Mouse (Mus musculus): Measurements from ENCODE around the gene Apoc2. TPM values are rescaled to one million over a fixed set of nuclear protein-coding genes. Genes with fewer than 3 reads are reported as not detected.

Gene Apoc2
- polyA plus RNA-seq, 1 experiment from 2014 or later: 4.0 TPM

DNA sequence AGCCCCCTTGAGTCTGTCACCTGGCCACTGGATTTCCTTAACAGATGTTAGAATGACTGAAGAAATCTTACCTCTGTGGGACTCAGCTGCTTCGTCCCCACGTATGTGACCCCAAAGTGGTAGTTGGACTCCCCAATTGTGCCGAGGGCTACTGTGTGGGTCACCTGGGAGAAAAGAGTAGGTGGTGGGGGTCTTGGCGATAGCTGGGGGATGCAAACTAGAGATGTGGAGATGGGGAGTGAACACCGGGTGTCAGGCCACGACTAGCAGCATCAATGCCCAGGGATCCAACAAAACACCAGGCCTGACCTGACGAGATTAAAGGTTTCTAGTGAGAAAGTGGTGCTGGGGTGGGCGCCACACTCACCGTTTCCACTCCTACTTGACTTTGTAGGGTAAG, 35.9 kb upstream of the Apoc2 start:
- H3K36me3 ChIP-seq: peaks cover 61% of the 10 kb centered on the region
- H3K4me2 ChIP-seq: no peak overlapping the region
- no peak overlapping the region for H3K27ac ChIP-seq
- H3K27me3 ChIP-seq: no peaks in the 10 kb centered on the region
- peaks cover 24% of the 10 kb centered on the region for H3K4me1 ChIP-seq
- H3K9ac ChIP-seq: no peak overlapping the region
- WGBS: 81% methylated on average over 9 of the region's 9 CpGs
- H3K4me3 ChIP-seq: peak overlapping the region; percentile 87; the same call in 1 of the 2 replicates
- H3K9me3 ChIP-seq: no peaks in the 10 kb centered on the region
- no peak for ATAC-seq (ENCODE audit: borderline replicate concordance, extremely low read depth, low FRiP score, low TSS enrichment)

DNA sequence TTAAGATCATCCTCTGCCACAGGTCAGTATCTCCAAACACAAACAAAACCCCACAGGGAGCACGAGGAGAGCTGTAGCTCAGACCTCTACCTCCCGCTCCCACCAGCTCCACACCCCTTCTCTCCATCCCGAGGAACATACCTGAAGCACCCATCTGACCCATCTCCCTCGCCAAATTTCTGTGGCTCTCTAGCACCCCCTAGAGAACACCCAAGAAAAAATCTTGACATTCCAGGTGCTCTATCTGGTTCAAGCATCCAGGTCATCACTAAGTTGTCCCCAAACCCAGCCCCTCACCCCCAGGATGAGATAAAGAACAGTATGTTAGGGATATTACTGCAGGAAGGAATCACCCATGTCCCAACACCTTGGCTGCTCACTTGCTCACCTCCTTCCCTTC, 35.5 kb upstream of the Apoc2 start:
- no peak for ATAC-seq (ENCODE audit: borderline replicate concordance, extremely low read depth, low FRiP score, low TSS enrichment)
- H3K4me1 ChIP-seq: peaks cover 24% of the 10 kb centered on the region
- H3K4me3 ChIP-seq: no peak overlapping the region
- H3K9me3 ChIP-seq: no peaks in the 10 kb centered on the region
- H3K27ac ChIP-seq: no peak overlapping the region
- H3K9ac ChIP-seq: no peak overlapping the region
- H3K4me2 ChIP-seq: no peak overlapping the region
- H3K36me3 ChIP-seq: peaks cover 60% of the 10 kb centered on the region
- no peaks in the 10 kb centered on the region for H3K27me3 ChIP-seq
- WGBS: 39% methylated on average over 4 of the region's 4 CpGs

DNA sequence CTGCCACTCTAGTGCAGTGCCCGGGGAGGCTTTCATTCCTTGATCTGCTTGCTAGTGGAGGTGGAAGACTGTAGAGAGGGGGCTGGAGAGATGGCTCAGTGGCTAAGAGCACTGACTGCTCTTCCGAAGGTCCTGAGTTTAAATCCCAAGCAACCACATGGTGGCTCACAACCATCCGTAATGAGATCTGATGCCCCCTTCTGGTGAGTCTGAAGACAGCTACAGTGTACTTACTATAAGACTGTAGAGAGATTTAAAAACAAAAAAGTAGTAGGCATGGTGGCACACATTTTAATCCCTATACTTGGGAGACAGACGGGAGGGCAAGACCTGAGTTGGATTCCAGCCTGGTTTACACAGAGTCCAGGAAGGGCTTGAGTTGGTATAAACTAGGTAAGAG, 34.7 kb upstream of the Apoc2 start:
- H3K4me1 ChIP-seq: peaks cover 24% of the 10 kb centered on the region
- no peaks in the 10 kb centered on the region for H3K27me3 ChIP-seq
- no peak overlapping the region for H3K4me3 ChIP-seq
- H3K36me3 ChIP-seq: peaks cover 63% of the 10 kb centered on the region
- H3K9me3 ChIP-seq: no peaks in the 10 kb centered on the region
- no peak for ATAC-seq (ENCODE audit: borderline replicate concordance, extremely low read depth, low FRiP score, low TSS enrichment)
- no peak overlapping the region for H3K4me2 ChIP-seq
- no peak overlapping the region for H3K27ac ChIP-seq
- WGBS: 66% methylated on average over 4 of the region's 4 CpGs
- H3K9ac ChIP-seq: no peak overlapping the region

DNA sequence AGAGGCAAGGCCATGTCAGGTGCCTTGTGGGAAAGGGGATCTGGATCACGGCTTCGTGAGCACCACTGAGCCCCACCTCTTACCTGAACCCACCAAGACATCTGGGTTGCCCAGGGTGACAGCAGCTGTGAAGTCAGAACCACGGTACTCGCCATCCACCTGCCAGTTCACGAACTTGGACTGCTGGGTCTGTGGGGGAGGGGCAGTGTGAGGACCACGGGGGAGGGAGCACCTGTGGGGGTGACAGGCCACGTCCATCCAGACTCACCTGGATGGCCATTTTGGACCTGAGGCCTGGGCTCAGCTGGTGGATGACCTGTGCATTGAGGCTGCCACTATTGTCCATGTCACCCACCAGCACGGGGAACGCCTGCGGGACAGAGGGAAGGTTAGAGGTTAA, 32.9 kb upstream of the Apoc2 start:
- 89% methylated on average over 10 of the region's 10 CpGs for WGBS
- Histone ChIP-seq H3K27me3 (no peaks in the 10 kb centered on the region), H3K9me3 (no peaks in the 10 kb centered on the region), H3K36me3 (peaks cover 69% of the 10 kb centered on the region), H3K4me2 (no peak overlapping the region), H3K4me3 (no peak overlapping the region), H3K4me1 (peaks cover 14% of the 10 kb centered on the region), H3K27ac (no peak overlapping the region), H3K9ac (no peak overlapping the region)
- no peak for ATAC-seq (ENCODE audit: borderline replicate concordance, extremely low read depth, low FRiP score, low TSS enrichment)

DNA sequence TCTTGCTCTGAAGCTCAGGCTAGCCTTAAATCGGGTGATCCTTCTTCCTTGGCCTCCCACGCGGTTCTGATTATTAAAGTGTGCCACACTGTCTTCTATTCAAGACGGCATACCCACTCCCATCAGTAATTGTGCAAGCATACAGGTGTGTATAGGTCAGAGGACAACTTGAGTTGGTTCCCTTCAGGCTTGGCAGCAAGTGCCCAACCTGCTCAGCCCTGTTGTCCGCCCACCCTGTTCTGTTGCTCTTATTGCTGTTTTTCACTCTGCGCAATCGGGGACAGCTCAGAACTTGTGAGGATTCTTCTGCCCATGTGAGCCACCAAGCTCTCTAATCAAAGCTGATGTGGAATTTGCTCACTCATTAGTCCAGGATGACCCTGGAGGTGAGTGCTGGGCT, 27.5 kb upstream of the Apoc2 start:
- no peak for ATAC-seq (ENCODE audit: borderline replicate concordance, extremely low read depth, low FRiP score, low TSS enrichment)
- Histone ChIP-seq H3K4me2 (no peak overlapping the region), H3K36me3 (peaks cover 60% of the 10 kb centered on the region)

DNA sequence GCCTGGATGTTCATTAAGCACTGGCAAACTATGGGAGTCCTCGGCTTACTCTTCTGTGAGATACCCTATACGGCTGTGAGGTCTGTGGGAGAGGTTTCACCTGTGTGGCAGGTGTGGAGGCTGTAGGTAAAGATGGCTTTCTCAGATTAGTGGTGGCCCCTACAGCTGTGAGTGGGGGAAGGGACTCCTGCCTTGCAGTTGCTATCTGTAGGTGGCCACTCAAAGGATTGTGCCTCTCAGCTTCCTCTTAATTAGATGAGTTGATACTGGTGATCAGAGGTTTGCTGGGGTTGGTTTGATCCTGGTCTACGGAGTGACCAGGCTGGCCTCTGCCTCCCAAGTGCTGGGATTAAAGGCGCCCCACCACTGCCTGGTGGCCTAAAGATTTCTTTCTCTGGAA, 26.7 kb upstream of the Apoc2 start:
- Histone ChIP-seq H3K36me3 (peaks cover 54% of the 10 kb centered on the region), H3K4me2 (no peak overlapping the region), H3K4me3 (no peak overlapping the region), H3K27me3 (no peaks in the 10 kb centered on the region), H3K9ac (no peak overlapping the region), H3K27ac (no peak overlapping the region), H3K4me1 (peaks cover 8% of the 10 kb centered on the region), H3K9me3 (no peaks in the 10 kb centered on the region)
- 85% methylated on average over 4 of the region's 4 CpGs for WGBS
- no peak for ATAC-seq (ENCODE audit: borderline replicate concordance, extremely low read depth, low FRiP score, low TSS enrichment)

More for the DNA sequence above, 27.5 kb upstream of the Apoc2 start:
- Histone ChIP-seq H3K27ac (no peak overlapping the region), H3K9me3 (no peaks in the 10 kb centered on the region), H3K27me3 (no peaks in the 10 kb centered on the region), H3K4me1 (peaks cover 6% of the 10 kb centered on the region), H3K4me3 (no peak overlapping the region), H3K9ac (no peak overlapping the region)
- WGBS: 96% methylated on average over 7 of the region's 7 CpGs

DNA sequence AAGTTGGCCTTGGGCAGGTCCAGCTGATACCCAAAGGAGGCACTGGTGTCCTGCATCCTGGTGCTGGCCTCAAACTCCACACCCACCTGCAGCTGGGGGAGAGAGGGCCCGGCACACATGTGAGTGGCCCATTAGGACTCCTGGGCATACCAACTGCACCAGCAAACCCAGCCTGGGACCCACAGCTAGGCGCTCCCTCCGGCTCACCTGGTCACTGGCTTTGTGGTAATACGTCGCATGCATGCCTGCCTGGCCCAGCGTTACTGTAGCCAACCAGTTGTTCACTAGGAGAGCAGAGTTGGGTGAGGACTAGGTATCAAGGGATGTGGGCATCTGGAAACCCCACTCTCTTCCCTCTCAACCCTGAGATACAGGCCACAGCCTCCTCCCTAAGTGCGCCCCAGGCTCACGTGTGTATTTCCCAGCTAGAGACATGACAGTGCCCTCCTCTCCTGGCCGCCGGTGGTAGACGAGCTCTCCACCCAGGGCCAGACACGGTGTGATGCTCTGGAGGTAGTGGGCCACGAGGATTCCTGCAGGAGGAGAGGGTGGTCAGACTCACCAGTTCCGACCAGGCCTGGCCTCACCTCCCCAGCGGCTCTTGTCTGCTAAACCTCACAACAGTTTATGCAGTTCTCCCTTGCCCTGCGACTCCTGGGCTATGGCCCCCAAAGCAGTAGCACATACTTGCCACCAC, 25.3 kb upstream of the Apoc2 start:
- 88% methylated on average over 16 of the region's 16 CpGs for WGBS
- ATAC-seq (ENCODE audit: borderline replicate concordance, extremely low read depth, low FRiP score, low TSS enrichment): no peak

DNA sequence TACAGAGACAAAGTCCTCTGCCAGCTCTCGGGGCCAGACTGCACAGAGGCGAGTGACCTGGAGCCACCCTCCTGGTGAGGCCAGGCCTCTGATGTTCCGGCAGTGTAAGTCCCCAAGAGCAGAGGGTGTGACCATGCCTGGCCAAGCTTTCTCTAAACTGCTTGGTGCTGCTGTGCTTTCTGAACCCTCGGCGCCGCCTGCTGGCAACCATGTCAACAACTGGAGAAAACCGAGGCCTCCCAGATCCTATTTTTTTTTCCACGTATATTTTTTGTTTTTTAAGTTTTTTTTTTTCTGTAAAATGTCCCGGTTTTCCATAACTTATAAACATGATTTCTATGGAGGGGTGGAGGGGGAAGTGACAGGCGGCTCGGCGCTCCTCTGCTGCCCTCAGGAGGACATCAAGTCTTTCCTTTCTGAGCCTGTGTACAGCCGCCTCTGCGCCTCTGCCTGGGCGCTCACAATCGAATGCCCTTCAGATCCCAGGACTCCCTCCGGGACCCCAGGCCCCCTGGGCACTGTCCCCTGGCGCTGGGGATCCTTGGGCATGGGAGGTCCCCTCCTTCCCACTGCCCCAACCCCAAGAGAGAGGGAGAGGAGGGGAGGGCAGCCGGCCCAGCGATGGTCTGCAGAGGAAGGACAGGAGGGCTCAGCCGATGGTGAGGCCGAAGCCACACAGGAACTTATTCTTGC, 23.5 kb upstream of the Apoc2 start:
- peaks cover 29% of the 10 kb centered on the region; the same call in 1 of the 2 replicates for H3K36me3 ChIP-seq
- no peak overlapping the region for H3K4me2 ChIP-seq
- no peaks in the 10 kb centered on the region for H3K27me3 ChIP-seq
- no peak overlapping the region for H3K4me3 ChIP-seq
- ATAC-seq (ENCODE audit: borderline replicate concordance, extremely low read depth, low FRiP score, low TSS enrichment): peak; percentile 41; the same call in 1 of the 2 replicates
- no peak overlapping the region for H3K27ac ChIP-seq
- no peaks in the 10 kb centered on the region for H3K9me3 ChIP-seq
- peaks cover 25% of the 10 kb centered on the region for H3K4me1 ChIP-seq
- WGBS: 26% methylated on average over 22 of the region's 22 CpGs
- no peak overlapping the region; the same call in 1 of the 2 replicates for H3K9ac ChIP-seq

More for the DNA sequence above, 25.3 kb upstream of the Apoc2 start:
- H3K27me3 ChIP-seq: no peaks in the 10 kb centered on the region
- H3K9me3 ChIP-seq: no peaks in the 10 kb centered on the region
- no peak overlapping the region for H3K4me2 ChIP-seq
- H3K9ac ChIP-seq: no peak overlapping the region
- no peak overlapping the region for H3K27ac ChIP-seq
- peaks cover 21% of the 10 kb centered on the region for H3K4me1 ChIP-seq
- H3K4me3 ChIP-seq: no peak overlapping the region
- H3K36me3 ChIP-seq: peaks cover 41% of the 10 kb centered on the region; the same call in 1 of the 2 replicates

DNA sequence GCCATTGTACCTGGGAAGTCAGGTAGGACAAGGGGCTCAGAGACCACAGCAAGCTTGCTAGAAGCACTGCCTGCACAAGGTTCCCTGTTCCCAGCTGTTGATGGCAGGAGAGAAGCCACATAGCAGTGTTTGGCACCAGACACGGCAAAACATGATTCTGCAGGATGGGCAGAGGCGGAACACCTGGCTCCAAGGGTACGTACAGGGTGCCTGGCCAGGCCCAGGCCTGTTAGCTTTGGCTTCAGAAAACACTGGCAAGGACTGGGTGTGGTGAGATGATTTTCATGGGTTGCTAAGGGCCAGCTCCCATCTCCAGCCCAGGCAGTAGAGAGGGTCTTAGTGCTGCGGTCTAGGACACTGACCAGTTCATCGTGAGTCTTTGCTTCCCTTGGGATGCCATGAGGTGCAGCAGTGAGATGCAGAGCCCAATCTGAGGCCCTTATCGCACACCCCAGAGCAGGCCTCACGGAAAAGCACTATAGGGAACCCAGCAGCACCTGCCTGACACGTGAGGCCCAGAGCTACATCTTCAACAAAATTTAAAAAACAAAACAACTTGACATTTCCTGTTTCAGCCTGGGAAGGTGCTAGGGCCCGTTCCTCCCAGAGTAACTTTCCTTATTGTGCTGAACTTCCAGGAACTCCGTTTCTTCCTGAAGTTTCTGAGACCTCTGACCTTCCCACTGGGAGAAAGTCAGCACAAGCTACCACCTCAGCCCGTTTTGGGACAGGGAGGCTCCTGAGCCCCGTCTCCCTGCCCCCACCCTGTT, 22.7 kb upstream of the Apoc2 start:
- Histone ChIP-seq H3K4me3 (no peak overlapping the region), H3K27me3 (no peaks in the 10 kb centered on the region), H3K9ac (no peak overlapping the region), H3K4me1 (peaks cover 26% of the 10 kb centered on the region), H3K4me2 (no peak overlapping the region), H3K27ac (no peak overlapping the region), H3K36me3 (peaks cover 27% of the 10 kb centered on the region; the same call in 1 of the 2 replicates), H3K9me3 (no peaks in the 10 kb centered on the region)
- ATAC-seq (ENCODE audit: borderline replicate concordance, extremely low read depth, low FRiP score, low TSS enrichment): no peak
- 54% methylated on average over 12 of the region's 12 CpGs for WGBS

DNA sequence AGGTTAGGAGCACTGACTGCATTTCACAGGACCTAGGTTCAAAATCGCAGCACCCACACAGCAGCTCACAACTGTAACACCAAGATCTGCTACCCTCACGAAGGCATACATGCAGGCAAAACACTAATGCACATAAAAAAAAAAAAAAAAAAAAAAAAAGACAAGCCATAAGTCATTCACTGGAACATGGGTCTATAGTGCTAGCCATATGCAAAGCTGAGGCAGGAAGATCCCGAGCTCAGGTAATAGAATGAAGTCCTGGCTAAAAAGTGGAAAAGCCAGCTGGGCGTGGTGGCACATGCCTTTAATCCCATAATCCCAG, 22.0 kb upstream of the Apoc2 start:
- H3K27me3 ChIP-seq: no peaks in the 10 kb centered on the region
- H3K36me3 ChIP-seq: peaks cover 27% of the 10 kb centered on the region; the same call in 1 of the 2 replicates
- no peaks in the 10 kb centered on the region for H3K9me3 ChIP-seq
- ATAC-seq (ENCODE audit: borderline replicate concordance, extremely low read depth, low FRiP score, low TSS enrichment): no peak
- H3K4me1 ChIP-seq: peaks cover 33% of the 10 kb centered on the region
- H3K27ac ChIP-seq: no peak overlapping the region
- WGBS: 83% methylated on average over 4 of the region's 4 CpGs
- H3K9ac ChIP-seq: no peak overlapping the region
- no peak overlapping the region for H3K4me2 ChIP-seq
- H3K4me3 ChIP-seq: no peak overlapping the region

DNA sequence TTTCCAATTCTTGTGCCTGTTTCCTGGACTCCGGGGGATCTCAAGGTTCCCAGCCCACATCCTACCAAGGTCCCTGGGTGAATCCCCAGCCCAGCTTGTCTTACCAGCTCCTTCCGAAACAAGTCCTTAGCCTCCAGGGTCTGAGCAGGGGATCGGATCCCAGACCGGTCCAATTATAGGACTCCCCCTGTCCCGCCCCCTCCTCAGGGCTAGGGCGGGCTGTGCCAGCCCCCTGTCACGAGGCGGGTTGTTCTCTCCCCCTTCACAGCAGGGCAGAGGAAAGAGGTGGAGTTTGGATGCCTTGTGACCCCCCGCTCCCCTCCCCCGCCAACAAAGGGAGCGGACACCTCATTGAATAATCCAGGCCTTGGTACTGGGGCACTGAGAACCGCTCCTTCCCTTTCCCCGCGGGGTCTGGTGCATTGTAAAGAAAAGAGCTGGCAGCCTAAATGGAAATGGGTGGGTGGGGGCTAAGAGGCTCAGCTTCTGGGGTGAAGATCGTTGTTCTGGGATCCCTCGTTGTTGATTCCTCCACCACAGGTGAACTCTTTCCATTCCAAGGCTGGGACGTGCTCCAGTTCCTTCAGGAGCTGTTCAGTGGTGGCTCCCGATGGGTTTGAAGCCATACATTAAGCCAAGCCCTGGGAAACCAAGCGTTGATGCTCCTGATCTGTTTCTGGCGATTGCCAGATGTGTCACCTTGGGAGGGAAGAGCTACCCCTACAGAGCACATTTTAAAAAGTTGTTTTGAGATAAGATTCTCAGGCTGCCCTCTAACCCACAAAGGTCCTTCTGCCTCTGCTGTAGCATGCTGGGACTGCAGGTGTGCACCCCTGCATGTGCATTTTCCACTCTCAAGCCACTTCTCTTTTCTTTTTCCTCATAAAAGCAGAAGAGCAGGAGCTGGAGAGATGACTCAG, 21.4 kb upstream of the Apoc2 start, which contains the start of gene Apoe:
Apoe (minus strand) TSS at position 282 of the 920 bp plus-strand sequence.
- WGBS: 2% methylated on average over 19 of the region's 20 CpGs
- Histone ChIP-seq H3K27me3 (no peaks in the 10 kb centered on the region), H3K4me2 (peak within 1 kb of the TSS; percentile 65), H3K4me3 (peak within 1 kb of the TSS; percentile 40), H3K9me3 (no peaks in the 10 kb centered on the region), H3K4me1 (peaks cover 38% of the 10 kb centered on the region), H3K36me3 (peaks cover 27% of the 10 kb centered on the region; the same call in 1 of the 2 replicates), H3K9ac (peak within 1 kb of the TSS; percentile 40), H3K27ac (peak within 1 kb of the TSS; percentile 36)
- ATAC-seq (ENCODE audit: borderline replicate concordance, extremely low read depth, low FRiP score, low TSS enrichment): peak; percentile 48; the same call in 1 of the 2 replicates

Data from lung, embryonic 15.5 days (tissue).